Mouse (Mus musculus): ENCODE results near the gene Kif22.

Gene Kif22

DNA sequence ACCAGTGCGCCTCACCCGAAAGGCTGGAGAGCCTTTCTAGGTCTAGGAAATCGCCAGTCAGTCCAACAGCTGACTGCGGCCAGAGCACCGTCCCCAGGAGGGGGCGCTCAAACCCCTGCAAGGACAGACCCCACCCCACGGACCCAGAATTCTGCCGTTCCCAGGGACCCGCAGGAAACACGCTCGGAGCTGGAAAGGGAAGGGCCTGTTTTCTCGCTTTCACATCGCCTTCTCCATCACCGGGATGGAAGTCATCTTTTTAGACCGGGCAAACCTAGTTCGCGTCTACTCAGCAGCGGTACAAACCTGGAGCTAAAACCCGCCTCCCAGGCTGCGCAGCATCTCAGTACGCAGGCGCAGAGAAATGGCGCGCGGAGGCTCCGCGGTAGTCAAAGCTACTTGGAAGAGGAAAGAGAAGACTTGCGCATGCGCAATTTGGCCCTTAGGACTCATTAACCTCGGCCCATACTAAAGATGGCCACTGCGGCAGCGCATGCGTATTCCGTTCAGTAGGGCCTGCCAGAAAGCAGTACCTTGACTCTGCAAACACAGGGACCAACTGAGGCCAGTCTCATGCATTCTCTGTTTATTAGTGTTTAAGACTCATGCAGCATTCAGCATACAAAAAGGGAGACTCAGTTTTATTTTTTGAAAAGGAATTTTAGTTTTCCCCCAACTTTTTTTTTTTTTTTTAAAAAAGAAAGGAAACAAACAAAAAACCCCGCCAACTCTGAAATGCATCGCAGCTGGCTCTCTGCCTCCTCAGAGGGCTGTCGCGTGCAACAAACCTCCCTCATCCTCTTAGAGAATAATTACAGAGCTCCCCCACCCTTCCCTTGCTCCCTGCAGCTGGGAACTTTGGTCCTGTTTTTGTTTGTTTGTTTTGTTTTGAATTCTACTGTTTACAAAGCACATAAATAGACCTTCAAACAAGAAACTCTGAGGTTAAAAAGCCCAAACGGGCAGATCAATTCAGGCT is 25.0 kb downstream of the Kif22 start, which contains the start of gene Pagr1a:
Gene Pagr1a (minus strand): TSS at position 382 of the 979 bp plus-strand sequence.
- peak; percentile 99 for DNase-seq

DNA sequence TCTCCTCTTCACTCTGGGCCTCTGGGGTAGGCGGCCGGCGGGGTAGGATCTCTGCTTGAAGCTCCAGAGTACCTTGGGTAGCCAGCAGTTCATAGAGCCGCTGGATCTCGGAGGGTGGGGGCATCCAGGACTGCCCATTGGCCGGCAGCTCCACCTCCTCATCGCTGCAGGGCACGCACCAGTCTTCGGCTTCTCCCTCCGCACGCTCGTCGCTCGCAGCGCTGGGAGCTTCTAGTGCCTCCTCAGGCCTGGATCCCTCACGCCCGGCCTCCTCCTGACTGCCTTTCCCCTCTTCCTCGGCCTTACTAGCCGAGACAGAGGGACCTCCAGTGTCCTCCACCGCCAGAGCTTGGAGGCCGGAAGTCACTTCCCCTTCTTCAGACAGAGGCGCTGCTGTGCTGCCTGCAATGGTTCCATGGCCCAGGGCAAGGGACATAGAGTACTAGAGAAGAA is 25.8 kb downstream of the Kif22 start:
- DNase-seq: no peak

DNA sequence TGATC is 26.0 kb downstream of the Kif22 start, which contains the start of gene Pagr1b:
Gene Pagr1b (minus strand): TSS at position 4 of the 5 bp plus-strand sequence.
- no peak for DNase-seq

DNA sequence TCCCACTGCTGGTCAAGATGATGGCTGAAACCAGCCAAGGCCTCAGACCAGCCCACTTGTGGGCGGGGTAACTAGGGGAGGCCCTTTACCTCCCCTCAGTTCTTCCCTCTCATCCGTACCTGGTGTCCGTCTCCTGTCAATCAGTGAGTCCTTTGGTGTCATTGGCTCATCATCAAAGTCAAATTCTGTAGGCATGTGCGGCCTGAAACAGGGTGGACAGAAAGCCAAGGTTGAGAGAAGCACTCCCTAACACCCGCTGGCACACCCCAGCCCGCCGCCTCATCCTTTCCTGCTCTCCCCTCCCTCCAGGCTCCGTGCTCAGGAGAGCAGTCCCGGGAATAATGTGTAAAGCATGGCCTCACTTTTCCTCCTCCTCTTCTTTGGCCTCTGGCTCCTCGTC is 26.2 kb downstream of the Kif22 start:
- peak; percentile 58 for DNase-seq

DNA sequence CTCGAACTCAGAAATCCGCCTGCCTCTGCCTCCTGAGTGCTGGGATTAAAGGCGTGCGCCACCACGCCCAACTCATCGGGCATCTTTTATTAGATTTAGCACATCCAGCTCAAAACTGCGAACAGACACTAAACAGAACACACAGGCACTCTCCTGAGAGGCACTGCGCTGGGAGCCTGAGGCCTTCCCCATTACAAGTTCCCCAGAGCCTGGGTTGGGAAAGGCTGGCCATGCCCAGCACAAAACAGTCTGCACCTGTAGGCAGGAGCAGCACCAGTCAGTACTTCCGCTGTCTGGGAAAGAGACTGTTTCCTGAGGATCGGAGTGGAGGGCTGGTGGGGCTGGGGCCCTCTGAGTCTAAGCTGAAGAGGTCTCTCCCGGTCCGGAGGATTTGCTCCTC is 27.3 kb downstream of the Kif22 start:
- no peak for DNase-seq

DNA sequence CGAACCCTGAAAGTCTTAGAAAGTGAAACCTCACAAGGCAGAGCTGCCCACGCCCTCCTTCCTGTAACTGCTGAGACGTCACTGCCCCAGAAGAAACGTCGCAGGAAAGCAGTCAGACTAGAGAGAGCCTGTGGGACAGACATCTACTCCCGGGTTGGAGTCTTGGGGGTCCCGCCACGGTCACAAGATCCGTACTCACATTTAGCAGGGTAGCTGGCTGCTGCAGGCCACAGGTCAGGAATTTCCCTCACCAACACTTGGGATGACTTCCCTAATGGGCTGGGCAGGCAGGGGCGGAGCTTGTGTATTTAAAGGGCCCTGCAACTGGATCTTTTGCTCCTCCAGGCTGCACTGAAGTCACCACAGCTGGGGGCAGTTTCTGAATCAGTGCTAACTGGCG is 28.0 kb downstream of the Kif22 start, which contains the start of gene Mvp:
Gene Mvp (minus strand): TSS at position 302 of the 400 bp plus-strand sequence.
- peak; percentile 32 for DNase-seq

DNA sequence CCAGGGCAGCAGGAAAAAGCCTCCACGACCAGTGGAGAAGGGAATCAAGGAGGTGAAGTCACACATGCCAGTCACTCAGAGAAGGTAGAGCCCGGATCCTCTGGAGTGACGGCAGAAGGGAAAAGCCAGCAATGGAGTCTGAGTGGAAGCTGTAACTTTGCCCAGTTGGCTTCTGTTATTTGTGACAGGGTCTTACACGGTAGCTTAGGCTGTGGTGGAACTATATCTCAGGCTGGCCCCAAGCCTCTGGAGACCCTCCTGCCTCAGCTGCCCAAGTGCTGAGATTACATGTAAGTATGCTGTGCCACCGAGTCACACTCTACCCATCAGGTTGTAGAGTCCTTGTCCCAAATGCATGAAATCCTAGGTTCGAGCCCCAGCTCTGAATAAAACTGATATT is 28.9 kb downstream of the Kif22 start:
- DNase-seq: no peak

DNA sequence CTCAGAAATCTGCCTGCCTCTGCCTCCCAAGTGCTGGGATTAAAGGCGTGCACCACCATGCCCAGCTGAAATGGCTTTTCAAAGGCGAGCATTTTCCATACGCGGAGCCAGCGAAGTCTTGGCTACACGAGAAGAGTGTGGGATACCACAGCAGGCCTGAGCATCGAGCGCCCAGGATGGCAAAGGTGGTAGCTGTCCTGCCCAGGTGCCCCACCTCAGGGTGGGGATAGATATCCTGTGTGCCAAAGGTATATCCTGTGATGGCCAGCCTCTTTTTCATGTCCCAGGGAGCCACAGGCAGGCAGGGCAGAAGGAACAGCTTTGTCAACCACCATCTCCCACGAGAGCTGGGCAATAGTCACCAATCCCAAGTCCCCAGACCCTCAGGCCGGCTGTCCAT is 29.4 kb downstream of the Kif22 start:
- DNase-seq: no peak

DNA sequence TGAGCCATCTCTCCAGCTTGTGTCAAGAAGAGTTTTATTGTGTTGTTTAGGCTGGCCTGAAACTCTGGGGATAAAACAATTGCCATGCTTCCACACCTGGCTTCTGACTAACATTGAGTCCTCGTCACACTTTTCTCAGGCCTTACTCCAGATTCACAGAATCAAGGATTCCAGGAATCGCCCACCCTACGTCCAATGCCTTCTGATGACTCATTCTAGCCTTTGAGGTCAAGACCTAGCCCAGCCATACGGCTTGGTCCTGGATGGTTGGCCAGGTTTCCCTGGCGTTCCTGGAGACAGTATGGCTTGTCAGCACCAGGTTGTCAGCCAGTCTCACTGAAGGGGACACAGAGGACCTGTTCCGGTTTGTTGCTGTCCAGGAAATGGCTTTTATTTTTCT is 29.9 kb downstream of the Kif22 start:
- no peak for DNase-seq

DNA sequence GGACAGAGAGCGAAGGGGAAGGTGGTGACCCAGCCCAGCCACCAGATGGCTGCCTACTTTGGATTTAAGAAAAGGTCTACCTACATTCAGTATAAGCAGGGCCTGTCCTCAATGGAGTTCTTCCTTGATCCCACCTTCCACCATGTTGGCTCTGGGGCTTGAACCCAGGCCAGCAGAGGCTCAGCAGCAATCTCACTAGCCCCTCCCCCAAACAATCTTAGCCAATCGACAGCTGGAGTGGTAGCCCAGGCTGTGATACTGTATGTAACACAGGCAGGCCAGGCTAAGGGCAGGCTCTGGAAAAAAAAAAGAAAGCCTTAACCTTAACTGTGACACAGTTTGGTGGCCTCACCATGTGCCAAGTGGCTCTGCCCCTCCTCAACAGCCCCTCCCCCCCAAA is 30.6 kb downstream of the Kif22 start:
- peak; percentile 40 for DNase-seq

DNA sequence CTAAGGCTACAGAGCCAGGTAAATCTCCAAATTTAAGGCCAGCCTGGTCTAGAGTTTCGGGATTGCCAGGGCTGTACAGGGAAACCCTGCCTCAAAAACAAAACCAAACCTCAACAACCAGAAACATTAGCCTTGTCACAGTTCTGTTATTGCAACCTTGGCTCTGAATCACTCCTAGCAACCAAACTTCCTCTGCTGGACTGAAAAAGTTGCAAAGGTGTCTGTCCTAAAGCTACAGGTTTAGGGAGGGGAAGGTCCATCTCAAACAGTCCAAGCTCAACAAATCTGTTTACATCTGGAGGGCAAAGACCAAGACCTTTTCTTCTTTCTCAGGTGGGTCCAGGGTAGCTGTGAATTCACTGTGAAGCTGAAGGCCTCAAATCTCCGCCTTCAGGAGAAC is 31.2 kb downstream of the Kif22 start:
- no peak for DNase-seq

DNA sequence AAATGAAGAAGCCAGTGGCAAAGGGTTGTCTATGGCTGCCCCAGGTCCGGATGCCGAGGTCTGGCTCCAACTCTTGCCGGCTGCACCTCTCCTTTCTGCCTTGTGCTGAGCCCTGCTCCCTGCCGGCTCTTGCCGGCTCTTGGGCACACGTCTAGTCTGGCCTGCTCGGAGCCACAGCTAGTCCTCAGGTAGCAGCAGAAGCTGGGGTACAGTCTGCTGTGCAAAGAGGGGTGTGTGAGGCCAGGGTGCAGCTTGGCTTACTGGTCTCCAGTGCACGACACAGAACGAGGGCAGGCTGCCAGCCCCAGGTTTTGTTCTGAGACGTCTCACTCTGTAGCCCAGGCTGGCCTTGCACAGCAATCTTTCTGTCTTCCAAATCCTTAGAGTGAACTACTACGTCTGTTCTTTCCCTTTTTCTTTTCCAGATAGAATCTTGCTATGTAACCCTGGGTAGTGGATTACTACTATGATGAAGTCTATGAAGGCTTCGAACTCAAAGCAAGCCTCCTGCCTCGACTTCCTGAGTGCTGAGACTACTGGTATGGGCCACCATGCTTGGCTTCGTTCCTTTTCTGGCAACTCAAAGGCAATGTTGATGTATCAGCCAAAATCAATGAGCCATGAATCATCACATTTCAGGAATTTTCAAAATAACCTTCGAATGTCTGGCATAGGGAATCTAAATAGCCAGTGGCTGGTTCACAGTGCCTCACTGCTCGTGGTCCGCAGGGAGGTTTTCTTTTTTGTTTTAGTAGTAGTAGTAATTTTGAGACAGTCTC is 32.8 kb downstream of the Kif22 start:
- no peak for DNase-seq

DNA sequence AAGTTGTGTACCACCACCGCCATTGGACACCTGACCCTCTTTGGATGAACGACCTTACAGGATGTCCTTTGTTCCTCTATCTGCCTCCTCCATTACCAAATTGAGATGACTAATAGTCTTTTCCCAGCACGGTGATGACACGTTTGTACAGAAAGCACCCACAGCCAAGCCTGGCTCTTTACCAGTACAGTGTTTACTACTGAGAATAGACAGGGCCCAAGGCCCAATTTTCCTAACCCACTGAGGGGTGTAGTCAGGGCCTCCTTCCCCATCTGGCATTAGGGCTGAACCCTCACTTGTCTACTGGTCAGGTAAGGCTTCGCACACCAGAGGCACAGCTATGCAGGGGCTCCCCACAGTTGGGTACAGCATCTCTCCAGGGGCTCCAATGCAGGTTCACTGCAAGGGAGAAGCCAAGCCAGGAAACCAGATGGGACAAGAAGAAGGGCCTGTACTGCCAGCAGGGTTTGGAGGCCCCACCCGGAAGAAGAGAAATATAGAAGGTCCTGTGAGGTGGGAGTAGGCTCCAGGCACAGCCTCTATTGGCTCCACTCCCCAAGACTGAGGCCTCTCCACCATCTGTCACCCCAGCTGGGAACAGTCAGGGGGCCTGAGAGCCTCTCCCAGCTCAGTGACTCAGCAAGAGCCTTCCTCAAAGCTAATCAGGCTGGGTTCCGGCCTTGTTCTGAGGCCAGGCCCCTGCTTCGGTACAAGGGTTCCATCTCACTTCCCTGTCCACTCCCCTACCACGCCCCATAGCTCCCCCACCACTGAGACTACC is 33.8 kb downstream of the Kif22 start:
- DNase-seq: peak; percentile 73

DNA sequence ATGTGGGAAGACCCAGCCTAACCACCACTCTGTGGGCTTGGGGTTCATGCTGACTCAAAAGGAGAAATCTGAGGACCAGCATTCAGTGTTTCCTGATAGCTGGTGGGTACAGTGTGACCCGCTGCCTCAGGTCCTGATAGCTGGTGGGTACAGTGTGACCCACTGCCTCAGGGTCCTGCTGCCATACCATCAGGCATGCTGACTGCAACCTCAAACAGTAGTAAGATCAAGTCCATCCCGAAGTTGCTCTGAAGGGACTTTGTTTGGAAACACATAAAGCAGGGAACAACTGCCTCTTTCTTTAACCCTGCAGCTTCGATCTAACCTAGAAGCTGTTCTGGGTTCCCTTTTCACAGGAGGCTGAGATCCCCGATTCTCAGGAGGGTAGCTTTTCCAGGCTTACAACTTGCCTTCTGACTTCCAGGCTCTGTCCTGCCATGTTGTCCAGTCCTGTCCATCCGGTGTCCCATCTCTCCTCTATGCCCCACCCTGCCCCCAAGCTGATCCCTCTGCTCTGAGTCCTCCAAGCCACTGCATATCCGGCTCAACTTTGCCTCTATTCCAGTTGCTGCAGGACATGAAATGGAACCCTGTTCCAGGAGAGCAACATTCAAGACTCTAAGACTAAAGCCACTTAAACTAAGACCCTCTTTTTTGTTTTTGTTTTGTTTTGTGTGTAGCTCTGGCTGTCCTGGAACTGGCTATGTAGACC is 34.8 kb downstream of the Kif22 start:
- DNase-seq: no peak

DNA sequence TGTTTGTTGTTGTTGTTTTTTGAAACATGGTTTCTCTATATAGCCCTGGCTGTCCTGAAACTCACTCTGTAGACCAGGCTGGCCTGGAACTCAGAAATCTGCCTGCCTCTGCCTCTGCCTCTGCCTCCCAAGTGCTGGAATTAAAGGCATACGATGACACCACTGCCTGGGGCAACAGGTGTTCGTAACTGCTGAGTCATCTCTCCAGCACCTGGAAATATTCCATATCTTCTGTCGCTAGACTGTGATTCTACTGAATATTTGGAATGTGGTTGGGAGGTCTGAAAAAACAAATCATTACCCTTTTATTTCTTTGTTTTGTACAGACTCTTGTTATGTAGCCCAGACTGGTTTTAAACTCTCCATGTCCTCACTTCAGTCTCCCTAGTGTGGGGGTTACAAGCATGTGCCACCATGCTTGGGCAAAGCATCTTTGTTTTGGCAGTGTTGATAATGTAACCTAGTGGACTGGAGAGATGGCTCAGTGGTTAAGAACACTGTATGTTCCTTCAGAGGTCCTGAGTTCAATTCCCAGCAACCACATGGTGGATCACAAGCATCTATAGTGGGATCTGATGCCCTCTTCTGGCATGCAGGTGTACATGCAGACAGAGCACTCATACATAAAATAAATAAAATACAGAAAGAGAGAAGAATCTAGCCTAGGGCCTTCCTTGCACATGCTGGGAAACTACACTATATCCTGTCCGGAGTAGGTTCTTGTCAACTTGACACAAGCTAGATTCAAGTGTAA is 38.0 kb downstream of the Kif22 start:
- no peak for DNase-seq

DNA sequence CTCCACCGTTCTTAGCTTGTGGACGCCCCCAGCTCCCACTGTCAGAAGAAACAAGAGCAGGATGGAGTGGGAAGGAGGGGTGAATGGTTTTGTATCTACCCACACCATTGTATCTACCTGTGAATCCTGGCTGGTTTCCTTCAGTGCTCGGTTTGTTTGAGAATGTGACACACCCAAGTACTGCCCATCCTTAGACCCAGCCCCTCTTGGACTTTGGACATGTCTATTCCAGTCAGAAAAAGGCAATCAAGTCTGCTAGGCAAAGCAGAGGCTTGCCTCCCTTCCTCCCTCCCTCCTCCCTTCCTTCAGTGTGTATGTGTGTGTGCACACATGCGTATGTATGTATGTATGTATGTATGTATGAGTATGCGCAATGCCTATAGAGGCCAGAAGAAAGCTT is 38.7 kb downstream of the Kif22 start:
- no peak for DNase-seq

DNA sequence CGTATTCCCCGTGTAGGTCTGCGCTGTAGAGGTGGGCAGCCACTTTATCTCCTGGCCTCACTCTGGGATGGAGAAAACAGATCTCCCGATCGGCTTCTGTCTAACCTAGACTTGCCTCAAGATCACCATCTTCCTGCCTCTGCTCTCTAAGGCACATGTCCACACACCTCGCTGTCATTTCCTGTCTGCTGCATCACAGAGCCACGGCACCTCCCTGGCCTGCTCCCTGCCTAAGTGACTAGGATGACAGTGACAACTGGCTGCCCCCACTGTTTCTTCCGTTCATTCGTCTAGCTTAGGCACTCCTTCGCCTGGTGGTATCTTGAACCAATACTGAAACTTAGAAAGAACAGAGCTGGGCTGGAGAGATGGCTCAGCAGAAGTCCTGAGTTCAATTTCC is 42.7 kb downstream of the Kif22 start:
- no peak for DNase-seq

DNA sequence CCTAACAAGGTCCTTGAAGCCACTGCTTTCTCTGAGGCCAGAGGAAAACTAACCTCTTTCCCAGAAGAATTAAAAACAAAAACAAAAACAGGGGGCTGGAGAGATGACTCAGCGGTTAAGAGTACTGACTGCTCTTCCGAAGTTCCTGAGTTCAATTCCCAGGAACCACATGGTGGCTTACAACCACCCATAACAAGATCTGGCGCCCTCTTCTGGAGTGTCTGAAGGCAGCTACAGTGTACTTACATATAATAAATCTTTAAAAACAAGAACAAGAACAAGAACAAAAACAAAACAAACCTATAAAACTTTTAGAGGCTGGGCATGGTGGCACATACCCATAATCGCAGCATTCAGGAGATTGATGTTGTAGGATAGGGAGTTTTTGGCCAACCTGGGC is 45.8 kb downstream of the Kif22 start:
- DNase-seq: no peak

DNA sequence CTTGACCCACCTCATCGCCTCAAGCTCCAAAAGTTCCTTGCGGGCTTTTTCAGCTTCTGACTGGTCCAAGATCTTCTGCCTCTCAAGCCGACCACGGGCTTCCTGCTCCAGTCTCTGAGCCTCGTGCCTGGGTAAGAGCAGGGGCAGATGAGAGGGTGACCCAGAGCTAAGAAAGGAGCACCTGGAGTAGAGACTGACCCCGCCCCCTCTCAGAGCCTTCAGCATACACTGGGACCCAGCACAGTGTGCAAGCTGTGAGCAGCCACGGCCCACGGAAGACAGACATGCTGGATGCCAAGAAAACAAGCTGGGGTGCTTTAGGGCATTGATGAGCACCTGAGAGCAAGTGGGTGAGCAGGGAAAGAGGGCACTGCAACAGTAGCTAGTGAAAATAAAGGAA is 53.5 kb downstream of the Kif22 start:
- no peak for DNase-seq

DNA sequence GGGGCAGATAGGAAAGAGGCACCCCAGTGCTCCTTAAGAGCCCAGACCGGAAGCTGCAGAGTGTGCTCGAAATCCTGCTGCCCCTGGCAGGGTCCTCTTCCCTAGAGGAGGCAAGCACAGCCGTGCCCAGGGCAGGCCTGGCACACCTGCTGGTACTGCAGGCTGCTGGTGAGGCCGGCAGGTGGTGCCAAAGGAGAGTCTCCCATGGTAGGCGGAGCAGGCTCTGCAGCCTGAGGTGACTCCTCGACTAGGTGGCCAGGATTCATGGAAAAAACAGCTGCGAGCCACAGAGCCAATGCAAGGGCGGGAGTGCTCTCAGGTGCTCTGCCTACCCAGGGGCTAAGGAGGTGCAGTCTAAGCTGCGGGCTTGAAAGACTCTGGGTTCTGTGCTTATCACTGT is 56.0 kb downstream of the Kif22 start:
- DNase-seq: peak; percentile 48

DNA sequence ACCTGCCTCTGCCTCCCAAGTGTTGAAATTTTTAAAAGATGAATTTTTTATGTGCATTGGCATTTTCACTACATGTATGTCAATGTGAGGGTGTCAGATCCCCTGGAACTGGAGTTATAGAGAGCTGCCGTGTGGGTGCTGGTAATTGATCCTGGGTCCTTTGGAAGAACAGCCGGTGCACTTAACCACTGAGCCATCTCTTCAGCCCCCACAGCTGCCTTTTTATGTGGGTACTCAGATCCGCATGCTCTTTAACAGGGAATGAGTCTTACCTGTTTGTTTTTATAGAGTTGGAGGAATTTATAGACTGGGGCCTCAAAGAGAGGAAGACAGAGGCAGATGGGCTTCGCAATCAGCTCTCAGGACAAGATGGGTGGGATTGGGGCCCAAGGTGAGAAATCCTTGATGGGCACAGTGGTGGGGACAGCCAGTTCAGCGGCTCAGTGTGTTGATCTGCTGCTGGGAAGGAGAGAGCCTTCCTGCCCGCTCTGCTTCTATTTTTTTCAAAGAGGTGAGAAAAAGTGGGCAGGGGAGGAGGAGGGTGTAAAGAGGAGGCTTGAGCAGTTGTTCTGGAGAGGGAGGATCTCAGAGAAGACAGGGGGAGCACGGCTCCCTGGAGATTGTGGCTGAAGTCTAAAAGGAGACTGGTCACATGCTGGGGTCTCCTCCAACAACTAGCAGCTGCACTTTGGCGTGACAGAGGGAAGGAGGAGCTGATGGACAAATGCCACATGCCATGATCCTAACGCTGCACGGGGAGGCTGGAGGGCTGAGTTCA is 57.4 kb downstream of the Kif22 start:
- DNase-seq: no peak

All from retina, postnatal 1 day (tissue).